Mouse (Mus musculus) small intestine, adult 2 months (tissue): ENCODE results near the gene Ttc28. TPM values are rescaled to one million over a fixed set of nuclear protein-coding genes. Genes with fewer than 3 reads are reported as not detected.

ENCODE experiments used
- H3K27ac ChIP-seq: fragments of 200-500 bp; 2 replicates; pipeline ENCODE4 v1.5.1; 2012; ENCODE audit warnings: low read depth, low read length, control low read depth, inconsistent platforms; ENCODE audit not compliant: insufficient read depth
- H3K27me3 ChIP-seq: fragments of 200-500 bp; 2 replicates; pipeline ENCODE4 v1.6.1; 2012; ENCODE audit warnings: mild to moderate bottlenecking, moderate library complexity, low read length, inconsistent platforms; ENCODE audit not compliant: control insufficient read depth, insufficient read depth
- H3K36me3 ChIP-seq: fragments of 200-500 bp; 2 replicates; pipeline ENCODE4 v1.6.1; 2012; ENCODE audit warnings: mild to moderate bottlenecking, low read length, control low read depth, inconsistent platforms; ENCODE audit not compliant: control insufficient read depth, insufficient read depth
- H3K4me1 ChIP-seq: fragments of 200-500 bp; 2 replicates; pipeline ENCODE4 v1.6.1; 2012; ENCODE audit warnings: low read length, inconsistent platforms, mixed read lengths; ENCODE audit not compliant: control insufficient read depth, insufficient read depth, insufficient read length
- H3K4me3 ChIP-seq: fragments of 200-500 bp; 2 replicates; pipeline ENCODE4 v1.5.1; 2012; ENCODE audit warnings: low read depth, mild to moderate bottlenecking, control low read depth, inconsistent platforms, low read length, moderate library complexity
- CTCF ChIP-seq: fragments of 200-500 bp; IDR thresholded peaks from 2 replicates; pipeline ENCODE4 v1.5.1; 2012; ENCODE audit warnings: low read depth, mild to moderate bottlenecking, control low read depth, inconsistent platforms, low read length, moderate library complexity, mixed read lengths; ENCODE audit not compliant: insufficient replicate concordance, insufficient read length; ENCODE audit errors: extremely low read depth
- POLR2A ChIP-seq: fragments of 200-500 bp; IDR thresholded peaks from 2 replicates; pipeline ENCODE4 v1.6.1; 2012; ENCODE audit warnings: low read depth, mild to moderate bottlenecking, control low read depth, inconsistent platforms, low read length, moderate library complexity
- WGBS: fragments of 180-500 bp; shearing (Covaris S2); methylation state at CpG from one replicate; pipeline ENCODE4 v1.1.7; 2018; 5-methylcytosine and 5-hydroxymethylcytosine counted together
- polyA plus RNA-seq: library from polyadenylated mRNA; depleted of rRNA; stranded (reverse); fragments of >200 nt; gene quantifications from 2 replicates; pipeline ENCODE4 v1.2.3, GENCODE M21; 2012

Gene Ttc28
- polyA plus RNA-seq, 1 experiment, result 3.2 TPM

DNA sequence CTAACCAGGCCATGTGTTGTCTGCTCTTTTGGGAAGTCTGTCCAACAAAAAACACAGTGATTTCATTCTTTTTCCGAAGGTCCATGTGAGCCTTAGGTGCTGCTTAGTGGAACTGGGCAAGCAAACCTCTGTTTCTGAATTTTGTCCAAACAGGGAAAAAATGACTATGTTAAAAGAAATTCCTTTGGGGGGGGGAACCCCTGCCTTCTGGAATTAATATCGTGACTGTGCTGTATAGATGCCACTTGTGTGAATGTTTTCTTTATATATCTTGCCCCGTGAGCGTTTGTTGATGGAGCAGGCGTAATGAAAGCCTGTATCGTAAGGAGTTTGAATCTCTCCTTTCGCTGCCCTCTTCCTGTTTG, 127.5 kb downstream of the Ttc28 start:
- Histone ChIP-seq H3K4me1 (0 out of 2 replicates have a peak, but pooled peaks cover 4% of the 10 kb centered on the region), H3K36me3 (no peaks in the 10 kb centered on the region), H3K27me3 (no peaks in the 10 kb centered on the region), H3K27ac (no peak overlapping the region), H3K4me3 (no peak overlapping the region)
- TF ChIP-seq POLR2A (no peak), CTCF (no peak)
- 82% methylated on average over 7 of the region's 7 CpGs for WGBS

DNA sequence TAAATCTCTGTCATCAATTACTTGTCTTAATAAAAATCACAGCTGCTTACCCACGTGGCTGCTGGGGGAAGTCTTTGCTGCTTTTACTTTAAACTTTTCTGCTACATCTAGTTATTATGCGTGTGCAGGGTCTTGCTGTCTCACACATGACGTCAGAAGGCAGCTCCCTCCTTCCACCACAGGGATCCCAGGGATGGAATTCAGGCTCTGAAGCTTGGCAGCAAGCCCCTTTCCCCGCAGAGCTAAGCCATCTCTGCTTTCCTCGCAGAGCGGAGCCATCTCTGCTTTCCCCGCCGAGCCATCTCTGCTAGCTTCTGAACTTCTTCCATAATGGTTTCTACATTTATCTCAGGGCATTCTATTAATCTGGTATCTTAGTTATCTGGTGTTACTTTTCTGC, 128.3 kb downstream of the Ttc28 start:
- H3K27me3 ChIP-seq, result no peaks in the 10 kb centered on the region
- H3K4me3 ChIP-seq, result no peak overlapping the region
- H3K36me3 ChIP-seq, result no peaks in the 10 kb centered on the region
- TF ChIP-seq POLR2A, result no peak
- TF ChIP-seq CTCF, result no peak
- H3K4me1 ChIP-seq, result 0 out of 2 replicates have a peak, but pooled peaks cover 4% of the 10 kb centered on the region
- WGBS, result 69% methylated on average over 8 of the region's 8 CpGs
- H3K27ac ChIP-seq, result no peak overlapping the region

DNA sequence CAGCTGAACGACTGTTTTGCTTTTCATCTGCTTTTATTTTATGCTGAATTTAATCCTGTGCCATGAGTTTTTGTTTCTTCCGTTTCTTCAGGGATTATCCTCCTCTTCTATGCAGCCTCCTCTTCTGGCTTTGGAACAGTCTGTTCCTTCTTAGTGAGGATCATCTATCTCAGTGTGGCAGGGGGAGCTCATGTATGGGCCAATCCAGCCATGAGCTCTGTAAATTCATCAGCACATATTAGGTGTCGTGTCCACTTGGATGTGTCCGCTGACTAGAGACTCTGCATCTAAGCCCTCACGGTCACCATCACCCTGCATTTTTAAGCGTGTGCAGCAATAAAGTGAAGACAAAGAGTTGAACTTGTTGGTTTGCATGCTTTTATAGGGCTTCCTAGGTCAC, 128.8 kb downstream of the Ttc28 start:
- Histone ChIP-seq H3K4me1 (0 out of 2 replicates have a peak, but pooled peaks cover 4% of the 10 kb centered on the region), H3K27ac (no peak overlapping the region), H3K27me3 (no peaks in the 10 kb centered on the region), H3K36me3 (no peaks in the 10 kb centered on the region), H3K4me3 (no peak overlapping the region)
- no peak for TF ChIP-seq CTCF
- TF ChIP-seq POLR2A, result no peak
- 82% methylated on average over 6 of the region's 6 CpGs for WGBS

DNA sequence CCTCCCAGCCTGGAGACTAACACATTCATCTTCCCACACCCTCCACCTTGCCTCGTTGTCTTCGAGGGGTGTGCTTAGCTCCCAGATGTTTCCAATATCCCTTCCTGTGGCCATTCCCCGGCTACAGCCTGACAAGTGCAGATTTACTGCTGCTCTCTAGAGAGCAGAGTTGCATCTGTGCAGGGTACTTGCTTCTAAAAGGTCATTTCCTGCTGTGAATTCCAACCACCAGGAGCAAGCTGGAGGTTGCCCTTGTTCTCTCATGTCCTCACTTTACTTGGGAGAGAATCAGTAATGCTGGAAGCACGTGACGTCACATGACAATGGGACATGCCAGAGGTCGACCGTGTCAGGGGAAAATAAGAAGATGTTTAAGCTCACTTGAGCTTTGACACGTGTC, 131.7 kb downstream of the Ttc28 start:
- TF ChIP-seq POLR2A (no peak), CTCF (no peak)
- Histone ChIP-seq H3K27me3 (no peaks in the 10 kb centered on the region), H3K27ac (no peak overlapping the region), H3K36me3 (no peaks in the 10 kb centered on the region), H3K4me1 (0 out of 2 replicates have a peak, but pooled peaks cover 4% of the 10 kb centered on the region), H3K4me3 (no peak overlapping the region)
- 54% methylated on average over 8 of the region's 8 CpGs for WGBS

DNA sequence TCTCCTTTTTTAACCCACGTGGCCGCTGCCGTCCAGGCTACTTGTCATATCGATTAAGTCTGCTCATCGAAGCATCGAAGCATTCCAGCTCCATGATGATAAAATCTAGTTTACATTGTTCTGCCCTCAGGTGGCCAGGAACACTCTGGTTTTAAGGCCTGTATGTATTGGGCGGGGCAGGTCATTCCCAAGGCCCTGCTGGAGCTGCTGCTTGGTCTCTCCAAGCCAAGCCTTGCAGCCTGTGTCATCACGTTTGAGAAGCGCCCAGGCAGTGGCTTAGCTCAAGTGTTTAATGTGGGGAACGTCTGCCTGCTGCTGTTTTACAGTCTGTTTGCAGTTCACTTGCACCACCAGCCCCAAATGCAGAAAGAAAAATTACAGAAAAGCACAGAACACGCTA, 132.5 kb downstream of the Ttc28 start:
- TF ChIP-seq CTCF (no peak), POLR2A (no peak)
- 56% methylated on average over 11 of the region's 11 CpGs for WGBS
- Histone ChIP-seq H3K27me3 (no peaks in the 10 kb centered on the region), H3K4me1 (0 out of 2 replicates have a peak, but pooled peaks cover 4% of the 10 kb centered on the region), H3K27ac (no peak overlapping the region), H3K36me3 (no peaks in the 10 kb centered on the region), H3K4me3 (no peak overlapping the region)

DNA sequence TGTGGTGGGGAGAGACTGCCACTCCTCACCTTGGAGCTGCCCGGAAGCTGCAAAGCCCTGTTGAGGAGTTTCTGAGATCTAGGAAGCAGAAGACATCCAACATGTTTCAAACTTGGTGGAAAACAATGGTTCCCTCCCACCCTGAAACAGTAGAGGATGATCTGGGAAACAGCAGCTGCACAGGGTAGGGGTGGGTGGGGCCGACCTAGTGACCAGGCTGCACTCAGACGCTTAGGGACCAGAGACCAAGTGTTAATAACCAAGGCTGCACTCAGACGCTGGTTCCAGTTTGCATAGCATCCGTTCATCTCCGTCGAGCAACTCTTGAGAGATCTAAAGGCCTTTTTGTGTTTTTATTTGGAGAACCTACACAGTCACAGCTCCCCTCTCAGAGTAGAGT, 133.0 kb downstream of the Ttc28 start:
- H3K36me3 ChIP-seq, result no peaks in the 10 kb centered on the region
- TF ChIP-seq CTCF, result no peak
- no peak overlapping the region for H3K27ac ChIP-seq
- H3K4me1 ChIP-seq, result 0 out of 2 replicates have a peak, but pooled peaks cover 4% of the 10 kb centered on the region
- no peak overlapping the region for H3K4me3 ChIP-seq
- 48% methylated on average over 7 of the region's 7 CpGs for WGBS
- no peaks in the 10 kb centered on the region for H3K27me3 ChIP-seq

DNA sequence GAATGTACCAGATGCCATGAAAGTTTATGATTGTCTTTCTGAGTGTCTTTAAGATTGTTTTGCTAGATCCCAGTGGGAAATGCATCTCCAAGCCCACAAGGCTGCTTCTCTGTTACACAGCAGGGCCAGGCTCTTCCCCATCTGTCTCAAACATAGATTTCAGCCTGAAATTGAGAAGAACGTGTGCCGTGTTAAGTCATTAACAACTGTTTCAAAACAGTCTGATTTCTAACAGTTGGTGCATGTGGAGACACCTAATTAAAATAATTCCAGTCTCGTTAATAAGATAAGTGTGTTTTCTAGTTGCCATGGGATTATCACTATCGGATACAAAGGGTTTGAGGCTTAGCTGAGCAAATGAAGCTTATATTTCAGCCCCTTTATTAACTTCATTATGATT, 135.4 kb downstream of the Ttc28 start:
- Histone ChIP-seq H3K27me3 (no peaks in the 10 kb centered on the region), H3K27ac (no peak overlapping the region), H3K4me1 (0 out of 2 replicates have a peak, but pooled peaks cover 4% of the 10 kb centered on the region), H3K4me3 (no peak overlapping the region), H3K36me3 (no peaks in the 10 kb centered on the region)
- WGBS, result 93% methylated on average over 4 of the region's 4 CpGs
- no peak for TF ChIP-seq POLR2A
- no peak for TF ChIP-seq CTCF

DNA sequence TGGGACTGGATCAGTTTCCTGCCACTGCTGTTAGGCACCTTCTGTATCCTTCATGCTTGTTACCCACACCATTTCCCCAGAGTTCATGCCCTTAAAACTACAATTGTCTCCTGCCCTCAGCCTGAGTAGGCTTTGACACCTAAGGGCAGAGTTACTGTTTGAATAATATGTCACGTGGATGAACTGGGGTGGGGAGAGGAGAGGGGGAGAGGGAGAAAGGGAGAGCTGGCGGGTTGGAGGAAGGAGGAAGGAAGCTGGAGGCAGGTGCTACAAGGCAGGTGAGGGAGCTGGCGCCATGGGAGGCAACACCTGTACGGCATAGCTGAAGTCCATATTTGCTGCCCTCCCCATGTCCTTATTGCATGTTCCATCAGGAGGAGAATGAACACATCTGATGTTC, 137.7 kb downstream of the Ttc28 start:
- no peaks in the 10 kb centered on the region for H3K27me3 ChIP-seq
- no peak overlapping the region for H3K27ac ChIP-seq
- no peaks in the 10 kb centered on the region for H3K4me1 ChIP-seq
- no peaks in the 10 kb centered on the region for H3K36me3 ChIP-seq
- no peak for TF ChIP-seq POLR2A
- WGBS, result 20% methylated on average over 4 of the region's 4 CpGs
- no peak overlapping the region for H3K4me3 ChIP-seq
